Mouse (Mus musculus) testis, adult 2 months (tissue): ENCODE measurements around the gene Pax5. TPM values are rescaled to one million over a fixed set of nuclear protein-coding genes. Genes with fewer than 3 reads are reported as not detected.

Experiments
- H3K27ac ChIP-seq: fragments of 200-500 bp; 2 replicates; pipeline ENCODE4 v1.5.1; 2012; ENCODE audit warnings: low read depth, low read length; ENCODE audit not compliant: control insufficient read depth, insufficient read depth
- H3K27me3 ChIP-seq: fragments of 200-500 bp; 2 replicates; pipeline ENCODE4 v1.6.1; 2012; ENCODE audit warnings: mild to moderate bottlenecking, low read length, moderate library complexity; ENCODE audit not compliant: control insufficient read depth, insufficient read depth
- H3K36me3 ChIP-seq: fragments of 200-500 bp; 2 replicates; pipeline ENCODE4 v1.6.1; 2012; ENCODE audit warnings: mild to moderate bottlenecking, low read length; ENCODE audit not compliant: control insufficient read depth, insufficient read depth
- H3K4me1 ChIP-seq: fragments of 200-500 bp; 2 replicates; pipeline ENCODE4 v1.6.1; 2012; ENCODE audit warnings: low read length; ENCODE audit not compliant: control insufficient read depth, insufficient read depth
- H3K4me3 ChIP-seq: fragments of 200-500 bp; 2 replicates; pipeline ENCODE4 v1.5.1; 2012; ENCODE audit warnings: low read depth, mild to moderate bottlenecking, low read length, moderate library complexity, mixed read lengths; ENCODE audit not compliant: control insufficient read depth
- CTCF ChIP-seq: fragments of 200-500 bp; IDR thresholded peaks from 2 replicates; pipeline ENCODE4 v1.5.1; 2012; ENCODE audit warnings: low read depth, mild to moderate bottlenecking, inconsistent platforms, low read length, moderate library complexity; ENCODE audit not compliant: control insufficient read depth, insufficient read depth, insufficient replicate concordance
- POLR2A ChIP-seq: fragments of 200-500 bp; IDR thresholded peaks from 2 replicates; pipeline ENCODE4 v1.6.1; 2012; ENCODE audit warnings: low read depth, mild to moderate bottlenecking, inconsistent platforms, low read length, moderate library complexity; ENCODE audit not compliant: control insufficient read depth
- polyA plus RNA-seq: library from polyadenylated mRNA; depleted of rRNA; stranded (reverse); fragments of >200 nt; gene quantifications from 2 replicates; pipeline ENCODE4 v1.2.3, GENCODE M21; 2012

Gene Pax5
- polyA plus RNA-seq, 1 experiment: 50.1 TPM

GRCm38 (mm10) chr4:44717676-44718075, 7.4 kb upstream of the Pax5 start:
- H3K4me3 ChIP-seq: no peak overlapping the region
- TF ChIP-seq CTCF: no peak
- TF ChIP-seq POLR2A: no peak
- H3K36me3 ChIP-seq: no peaks in the 10 kb centered on the region
- H3K27me3 ChIP-seq: peaks cover 8% of the 10 kb centered on the region
- H3K27ac ChIP-seq: no peak overlapping the region
- peaks cover 8% of the 10 kb centered on the region for H3K4me1 ChIP-seq

GRCm38 (mm10) chr4:44716391-44716790, 6.1 kb upstream of the Pax5 start:
- peaks cover 11% of the 10 kb centered on the region for H3K27me3 ChIP-seq
- peaks cover 16% of the 10 kb centered on the region for H3K4me1 ChIP-seq
- TF ChIP-seq POLR2A (no peak), CTCF (no peak)

GRCm38 (mm10) chr4:44715621-44716160, 5.4 kb upstream of the Pax5 start:
- no peak overlapping the region for H3K27ac ChIP-seq
- no peaks in the 10 kb centered on the region for H3K36me3 ChIP-seq
- H3K4me3 ChIP-seq: no peak overlapping the region
- TF ChIP-seq CTCF: no peak
- no peak for TF ChIP-seq POLR2A
- H3K4me1 ChIP-seq: peaks cover 19% of the 10 kb centered on the region
- H3K27me3 ChIP-seq: peaks cover 11% of the 10 kb centered on the region

More at GRCm38 (mm10) chr4:44716391-44716790, 6.1 kb upstream of the Pax5 start:
- no peaks in the 10 kb centered on the region for H3K36me3 ChIP-seq
- H3K27ac ChIP-seq: no peak overlapping the region
- H3K4me3 ChIP-seq: no peak overlapping the region

GRCm38 (mm10) chr4:44714111-44714621, 3.9 kb upstream of the Pax5 start:
- no peak overlapping the region for H3K27ac ChIP-seq
- H3K4me3 ChIP-seq: no peak overlapping the region

GRCm38 (mm10) chr4:44713554-44714051, 3.3 kb upstream of the Pax5 start:
- peaks cover 11% of the 10 kb centered on the region for H3K27me3 ChIP-seq
- no peak overlapping the region for H3K27ac ChIP-seq
- no peaks in the 10 kb centered on the region for H3K36me3 ChIP-seq
- peaks cover 19% of the 10 kb centered on the region for H3K4me1 ChIP-seq
- TF ChIP-seq POLR2A (no peak), CTCF (no peak)
- H3K4me3 ChIP-seq: no peak overlapping the region

More at GRCm38 (mm10) chr4:44714111-44714621, 3.9 kb upstream of the Pax5 start:
- TF ChIP-seq POLR2A: no peak
- TF ChIP-seq CTCF: no peak
- Histone ChIP-seq H3K36me3 (no peaks in the 10 kb centered on the region), H3K4me1 (peaks cover 19% of the 10 kb centered on the region), H3K27me3 (peaks cover 11% of the 10 kb centered on the region)

- no peak overlapping the region for H3K4me3 ChIP-seq
- no peak for TF ChIP-seq CTCF
- TF ChIP-seq POLR2A: no peak
- H3K27me3 ChIP-seq: peaks cover 11% of the 10 kb centered on the region
- H3K4me1 ChIP-seq: peaks cover 19% of the 10 kb centered on the region
- H3K36me3 ChIP-seq: no peaks in the 10 kb centered on the region
- H3K27ac ChIP-seq: no peak overlapping the region
Measured at GRCm38 (mm10) chr4:44712786-44713553, 2.7 kb upstream of the Pax5 start.

GRCm38 (mm10) chr4:44712051-44712700, 1.9 kb upstream of the Pax5 start:
- Histone ChIP-seq H3K36me3 (no peaks in the 10 kb centered on the region), H3K27ac (no peak overlapping the region), H3K4me1 (peaks cover 19% of the 10 kb centered on the region), H3K27me3 (peaks cover 11% of the 10 kb centered on the region), H3K4me3 (no peak overlapping the region; the same call in 1 of the 2 replicates)
- no peak for TF ChIP-seq CTCF
